Mouse (Mus musculus) heart, postnatal 0 days (tissue): ENCODE measurements at regions not wholly inside any gene's neighbourhood (a gene's known extent, or its start where the extent isn't known, plus 50 kb on each side); places are given as distances from the start of the nearest gene placed in this dataset.
A peak's percentile ranks its signal among the peaks of the same experiment; 100 is the strongest.

Experiments used
- ATAC-seq: fragments of 200-750 bp; cut with Nextera tagmentation; 2 replicates; pipeline ENCODE4 v1.8.0; 2017; ENCODE audit warnings: low read depth, moderate number of reproducible peaks, moderate library complexity; ENCODE audit not compliant: insufficient read depth
- DNase-seq: peaks from one replicate; pipeline ENCODE4 v3.0.0-alpha.2; 2016; ENCODE audit warnings: low spot score
- H3K27ac ChIP-seq: fragments of 300-500 bp; sonication (generic); 2 replicates; pipeline ENCODE4 v1.5.1; 2014; ENCODE audit warnings: low read depth, mild to moderate bottlenecking
- H3K27me3 ChIP-seq: fragments of 300-500 bp; sonication (generic); 2 replicates; pipeline ENCODE4 v1.6.1; 2014; ENCODE audit warnings: low read length, mixed read lengths; ENCODE audit not compliant: control insufficient read depth, insufficient read depth
- H3K36me3 ChIP-seq: fragments of 300-500 bp; sonication (generic); replicated peaks from 2 replicates; pipeline ENCODE4 v1.6.1; 2014; ENCODE audit warnings: low read length, mixed read lengths; ENCODE audit not compliant: control insufficient read depth, insufficient read depth
- H3K4me1 ChIP-seq: fragments of 300-500 bp; sonication (generic); 2 replicates; pipeline ENCODE4 v1.6.1; 2014; ENCODE audit warnings: antibody characterized with exemption; ENCODE audit not compliant: control insufficient read depth, insufficient read depth
- H3K4me2 ChIP-seq: fragments of 300-500 bp; sonication (generic); 2 replicates; pipeline ENCODE4 v1.6.1; 2014; ENCODE audit warnings: low read depth, mild to moderate bottlenecking, low read length, moderate library complexity
- H3K4me3 ChIP-seq: fragments of 300-500 bp; sonication (generic); 2 replicates; pipeline ENCODE4 v1.5.1; 2014; ENCODE audit warnings: low read depth, low read length
- H3K9ac ChIP-seq: fragments of 300-500 bp; sonication (generic); replicated peaks from 2 replicates; pipeline ENCODE4 v1.6.1; 2014; ENCODE audit warnings: low read depth, low read length, mixed read lengths
- H3K9me3 ChIP-seq: fragments of 300-500 bp; sonication (generic); replicated peaks from 2 replicates; pipeline ENCODE4 v1.6.1; 2016; ENCODE audit warnings: low read length; ENCODE audit not compliant: control insufficient read depth
- CTCF ChIP-seq: IDR thresholded peaks from 2 replicates; pipeline ENCODE4 v1.5.1; 2016; ENCODE audit warnings: antibody characterized with exemption, control low read depth, low read depth
- EP300 ChIP-seq: IDR thresholded peaks from 2 replicates; pipeline ENCODE4 v1.6.1; 2016; ENCODE audit warnings: antibody characterized with exemption, low read depth
- WGBS: fragments of 180-500 bp; shearing (Covaris S2); extraction: QIAGEN DNeasy Blood & Tissue Kit; methylation state at CpG from one replicate; pipeline ENCODE4 v1.1.7; 2014; 5-methylcytosine and 5-hydroxymethylcytosine counted together

- H3K27me3 ChIP-seq = 0 out of 2 replicates have a peak, but pooled peaks cover 17% of the 10 kb centered on the region
- H3K36me3 ChIP-seq = no peaks in the 10 kb centered on the region
- no peaks in the 10 kb centered on the region for H3K4me1 ChIP-seq
- ATAC-seq = peak; percentile 73
- DNase-seq = peak; percentile 74
- H3K4me2 ChIP-seq = no peak overlapping the region
- TF ChIP-seq EP300 (no peak), CTCF (peak; percentile 100)
- WGBS = 20% methylated on average over 16 of the region's 16 CpGs
- H3K27ac ChIP-seq = no peak overlapping the region
- H3K9ac ChIP-seq = no peak overlapping the region
- no peak overlapping the region for H3K4me3 ChIP-seq
- no peaks in the 10 kb centered on the region for H3K9me3 ChIP-seq
These were observed 92.6 kb downstream of the Ier5 start for GRCm38 (mm10) chr1:155006539-155007486.

DNA sequence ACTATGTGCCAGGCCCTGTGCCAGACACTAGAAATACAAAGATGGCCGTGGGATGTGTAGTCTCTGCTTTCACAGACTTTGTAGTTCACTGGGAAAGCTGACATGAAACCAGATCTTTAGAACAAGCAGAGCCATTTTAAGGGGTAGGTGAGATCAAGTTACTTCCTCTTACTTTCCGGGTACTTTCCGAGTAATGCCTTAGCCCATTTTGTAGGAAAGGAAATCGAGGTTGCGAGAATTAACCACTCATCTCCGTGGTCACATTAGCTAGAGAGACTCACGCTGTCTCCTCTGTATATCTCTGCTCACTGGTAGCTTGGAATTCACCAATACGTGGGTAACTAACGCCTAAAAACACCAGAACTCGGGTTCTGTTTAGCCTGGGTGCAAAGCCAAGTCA, 93.3 kb downstream of the Ier5 start:
- 75% methylated on average over 10 of the region's 10 CpGs for WGBS
- H3K27me3 ChIP-seq = 0 out of 2 replicates have a peak, but pooled peaks cover 17% of the 10 kb centered on the region
- no peak overlapping the region for H3K4me3 ChIP-seq
- no peaks in the 10 kb centered on the region for H3K4me1 ChIP-seq
- no peak overlapping the region for H3K9ac ChIP-seq
- no peaks in the 10 kb centered on the region for H3K36me3 ChIP-seq
- ATAC-seq = no peak
- TF ChIP-seq CTCF = no peak
- no peak for TF ChIP-seq EP300
- no peak overlapping the region for H3K27ac ChIP-seq
- no peak overlapping the region for H3K4me2 ChIP-seq
- no peak for DNase-seq
- H3K9me3 ChIP-seq = no peaks in the 10 kb centered on the region

DNA sequence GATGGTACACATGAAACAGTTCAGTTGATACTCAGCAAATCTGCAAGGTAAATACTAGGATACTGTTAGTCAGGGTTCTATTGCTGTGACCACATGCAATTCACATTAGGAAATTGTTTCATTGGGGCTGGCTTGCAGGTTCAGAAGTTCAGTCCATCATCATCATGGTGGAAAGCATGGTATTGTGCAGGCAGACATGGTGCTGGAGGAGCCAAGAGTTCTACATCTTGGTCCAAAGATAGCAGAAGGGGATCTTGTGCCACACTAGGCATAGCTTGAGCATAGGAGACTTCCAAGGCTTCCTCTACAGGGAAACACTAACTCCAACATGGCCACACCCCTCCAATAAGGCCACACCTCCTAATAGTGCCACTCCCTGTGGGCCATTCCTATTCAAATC, 99.1 kb downstream of the Ier5 start:
- Histone ChIP-seq H3K36me3 (no peaks in the 10 kb centered on the region), H3K4me3 (no peak overlapping the region), H3K27ac (no peak overlapping the region), H3K4me1 (no peaks in the 10 kb centered on the region), H3K4me2 (no peak overlapping the region), H3K27me3 (0 out of 2 replicates have a peak, but pooled peaks cover 9% of the 10 kb centered on the region), H3K9me3 (no peaks in the 10 kb centered on the region), H3K9ac (no peak overlapping the region)
- TF ChIP-seq EP300 = no peak
- ATAC-seq (no peak), DNase-seq (no peak)

GRCm38 (mm10) chr1:154999501-155000131, 99.8 kb downstream of the Ier5 start:
- Histone ChIP-seq H3K4me3 (no peak overlapping the region), H3K27me3 (0 out of 2 replicates have a peak, but pooled peaks cover 3% of the 10 kb centered on the region), H3K36me3 (no peaks in the 10 kb centered on the region), H3K9me3 (no peaks in the 10 kb centered on the region), H3K4me2 (no peak overlapping the region), H3K27ac (no peak overlapping the region), H3K9ac (no peak overlapping the region), H3K4me1 (no peaks in the 10 kb centered on the region)
- DNase-seq (no peak), ATAC-seq (no peak)
- TF ChIP-seq EP300 = no peak
- no peak for TF ChIP-seq CTCF
- WGBS = 76% methylated on average over 9 of the region's 9 CpGs

GRCm38 (mm10) chr1:154995778-154996390, 103.6 kb downstream of the Ier5 start:
- DNase-seq (no peak), ATAC-seq (peak; percentile 27; the same call in 1 of the 2 replicates)
- Histone ChIP-seq H3K27me3 (no peaks in the 10 kb centered on the region), H3K9me3 (no peaks in the 10 kb centered on the region), H3K4me1 (no peaks in the 10 kb centered on the region), H3K4me3 (no peak overlapping the region), H3K27ac (no peak overlapping the region), H3K36me3 (no peaks in the 10 kb centered on the region), H3K9ac (no peak overlapping the region), H3K4me2 (no peak overlapping the region)
- 53% methylated on average over 9 of the region's 9 CpGs for WGBS
- TF ChIP-seq CTCF (no peak), EP300 (no peak)
